Mouse (Mus musculus) thymus, adult 2 months (tissue): ENCODE data around the gene Dnah6. TPM values are rescaled to one million over a fixed set of nuclear protein-coding genes. Genes with fewer than 3 reads are reported as not detected.

Source experiments
- DNase-seq: peaks from one replicate; pipeline ENCODE4 v3.0.0; 2021
- H3K27ac ChIP-seq: fragments of 200-500 bp; 2 replicates; pipeline ENCODE4 v1.5.1; 2012; ENCODE audit warnings: low read length, control low read depth; ENCODE audit not compliant: control insufficient read depth, insufficient read depth
- H3K27me3 ChIP-seq: fragments of 200-500 bp; 2 replicates; pipeline ENCODE4 v1.6.1; 2012; ENCODE audit warnings: mild to moderate bottlenecking, low read length, moderate library complexity, mixed read lengths; ENCODE audit not compliant: control insufficient read depth, insufficient read depth
- H3K36me3 ChIP-seq: fragments of 200-500 bp; 2 replicates; pipeline ENCODE4 v1.6.1; 2012; ENCODE audit warnings: mild to moderate bottlenecking, low read length, moderate library complexity; ENCODE audit not compliant: control insufficient read depth, insufficient read depth
- H3K4me1 ChIP-seq: fragments of 200-500 bp; replicated peaks from 2 replicates; pipeline ENCODE4 v1.6.1; 2012; ENCODE audit warnings: low read length; ENCODE audit not compliant: control insufficient read depth, insufficient read depth
- H3K4me3 ChIP-seq: fragments of 200-500 bp; 2 replicates; pipeline ENCODE4 v1.5.1; 2012; ENCODE audit warnings: mild to moderate bottlenecking, low read length, control low read depth, moderate library complexity; ENCODE audit not compliant: control insufficient read depth, insufficient read depth
- CTCF ChIP-seq: fragments of 200-500 bp; IDR thresholded peaks from 2 replicates; pipeline ENCODE4 v1.5.1; 2012; ENCODE audit warnings: mild to moderate bottlenecking, control low read depth, low read length, moderate library complexity, borderline replicate concordance; ENCODE audit not compliant: control insufficient read depth, poor library complexity, insufficient read depth; ENCODE audit errors: extremely low read depth
- POLR2A ChIP-seq: fragments of 200-500 bp; IDR thresholded peaks from 2 replicates; pipeline ENCODE4 v1.6.1; 2012; ENCODE audit warnings: mild to moderate bottlenecking, low read length, control low read depth, moderate library complexity; ENCODE audit not compliant: control insufficient read depth, poor library complexity, insufficient read depth; ENCODE audit errors: extremely low read depth
- WGBS: fragments of 180-500 bp; shearing (Covaris S2); methylation state at CpG from one replicate; pipeline ENCODE4 v1.1.7; 2018; 5-methylcytosine and 5-hydroxymethylcytosine counted together
- polyA plus RNA-seq: library from polyadenylated mRNA; depleted of rRNA; stranded (reverse); fragments of >200 nt; gene quantifications from 2 replicates; pipeline ENCODE4 v1.2.3, GENCODE M21; 2012

Dnah6 gene
- polyA plus RNA-seq, 1 experiment = 0.11 TPM

DNA sequence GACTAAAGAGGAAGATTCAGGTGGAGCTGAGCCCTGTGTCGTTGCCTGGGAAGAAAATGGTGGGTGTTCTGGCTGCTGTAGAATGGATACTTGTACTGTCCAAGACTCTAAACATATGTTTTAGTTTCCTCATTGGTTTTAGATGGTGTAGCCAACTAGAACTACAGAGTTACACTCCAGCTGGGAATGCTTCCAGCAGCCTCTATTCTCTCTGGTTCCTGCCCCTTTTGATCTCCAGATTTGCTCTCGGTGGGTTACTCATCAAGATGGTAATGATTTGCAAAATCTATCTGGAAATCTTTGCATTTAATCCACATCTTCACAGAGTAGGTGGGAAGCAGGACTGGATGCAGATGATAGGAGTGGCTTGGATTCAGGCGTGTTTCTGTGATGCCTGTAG is 80.6 kb downstream of the Dnah6 start:
- no peak overlapping the region for H3K4me3 ChIP-seq
- WGBS = 95% methylated on average over 3 of the region's 3 CpGs
- no peaks in the 10 kb centered on the region for H3K4me1 ChIP-seq
- no peak for DNase-seq
- no peak overlapping the region for H3K27ac ChIP-seq
- no peaks in the 10 kb centered on the region for H3K27me3 ChIP-seq
- TF ChIP-seq CTCF (no peak), POLR2A (no peak)
- H3K36me3 ChIP-seq = no peaks in the 10 kb centered on the region

DNA sequence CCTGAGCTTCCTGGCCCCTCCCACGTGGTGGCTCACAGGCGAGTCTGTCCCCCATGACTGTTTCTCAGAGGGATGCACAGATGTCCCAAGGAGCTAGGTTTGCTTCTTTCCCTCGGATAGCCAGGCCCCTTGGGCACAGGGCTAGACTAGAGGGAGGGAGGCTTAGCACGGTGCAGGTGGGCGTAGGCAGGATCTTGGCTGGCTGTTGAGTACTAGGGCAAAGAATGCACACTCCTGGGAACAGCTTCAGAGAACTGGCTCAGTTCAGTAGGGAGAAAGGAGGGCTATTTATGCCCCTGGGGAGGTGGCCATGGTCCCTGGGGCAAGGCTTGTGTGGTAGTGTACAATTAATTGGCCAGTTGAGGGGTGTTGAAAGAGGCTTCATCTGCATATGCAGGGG is 88.7 kb downstream of the Dnah6 start:
- no peaks in the 10 kb centered on the region for H3K36me3 ChIP-seq
- H3K4me3 ChIP-seq = no peak overlapping the region
- no peak overlapping the region for H3K27ac ChIP-seq
- H3K4me1 ChIP-seq = no peaks in the 10 kb centered on the region
- H3K27me3 ChIP-seq = no peaks in the 10 kb centered on the region
- no peak for TF ChIP-seq POLR2A
- TF ChIP-seq CTCF = no peak
- 60% methylated on average over 5 of the region's 5 CpGs for WGBS
- no peak for DNase-seq

DNA sequence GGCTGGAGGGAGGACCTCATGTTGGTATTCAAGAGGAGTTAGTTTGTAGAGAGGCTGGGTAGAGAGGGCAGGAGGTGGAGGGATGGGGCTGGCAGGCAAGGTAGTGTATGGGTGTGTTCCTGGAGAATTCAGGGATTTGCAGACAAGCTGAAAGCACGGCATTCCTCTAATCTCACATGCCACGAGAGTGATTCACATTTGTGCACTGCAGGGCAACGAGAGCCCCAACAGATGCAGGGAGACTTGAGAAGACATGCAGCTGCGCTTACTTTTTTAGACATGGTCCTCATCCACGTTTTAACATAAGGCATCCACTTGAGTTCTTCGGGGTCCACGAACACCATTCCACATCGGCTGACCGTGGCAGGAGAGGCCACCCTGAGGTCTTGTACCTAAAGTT is 93.9 kb downstream of the Dnah6 start:
- Histone ChIP-seq H3K36me3 (no peaks in the 10 kb centered on the region), H3K27me3 (no peaks in the 10 kb centered on the region), H3K27ac (no peak overlapping the region), H3K4me3 (no peak overlapping the region), H3K4me1 (no peaks in the 10 kb centered on the region)
- WGBS = 97% methylated on average over 9 of the region's 9 CpGs
- DNase-seq = no peak
- no peak for TF ChIP-seq POLR2A
- TF ChIP-seq CTCF = no peak

DNA sequence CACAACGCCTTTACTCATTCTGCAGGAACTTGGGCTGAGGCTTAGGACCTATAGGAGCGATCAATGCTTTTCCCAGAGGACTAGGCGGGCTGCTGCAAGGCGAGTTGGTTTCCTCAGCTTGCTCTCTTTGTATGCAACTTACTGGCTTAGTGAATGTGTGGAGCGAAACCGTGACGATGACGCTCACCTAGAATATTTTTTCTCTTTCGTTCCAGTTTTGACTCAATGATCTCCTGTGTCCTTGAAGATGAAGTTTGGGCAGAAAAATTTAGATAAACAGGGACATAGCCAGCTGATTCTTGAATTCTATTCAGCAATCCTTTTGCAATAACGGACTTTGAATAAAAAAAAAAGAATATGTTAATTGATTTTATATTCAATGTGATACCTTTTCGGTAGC is 101.1 kb downstream of the Dnah6 start:
- 95% methylated on average over 11 of the region's 11 CpGs for WGBS
- DNase-seq = no peak
- no peaks in the 10 kb centered on the region for H3K36me3 ChIP-seq
- no peaks in the 10 kb centered on the region for H3K4me1 ChIP-seq
- H3K27ac ChIP-seq = no peak overlapping the region
- H3K27me3 ChIP-seq = no peaks in the 10 kb centered on the region
- TF ChIP-seq CTCF (no peak), POLR2A (no peak)
- no peak overlapping the region for H3K4me3 ChIP-seq

DNA sequence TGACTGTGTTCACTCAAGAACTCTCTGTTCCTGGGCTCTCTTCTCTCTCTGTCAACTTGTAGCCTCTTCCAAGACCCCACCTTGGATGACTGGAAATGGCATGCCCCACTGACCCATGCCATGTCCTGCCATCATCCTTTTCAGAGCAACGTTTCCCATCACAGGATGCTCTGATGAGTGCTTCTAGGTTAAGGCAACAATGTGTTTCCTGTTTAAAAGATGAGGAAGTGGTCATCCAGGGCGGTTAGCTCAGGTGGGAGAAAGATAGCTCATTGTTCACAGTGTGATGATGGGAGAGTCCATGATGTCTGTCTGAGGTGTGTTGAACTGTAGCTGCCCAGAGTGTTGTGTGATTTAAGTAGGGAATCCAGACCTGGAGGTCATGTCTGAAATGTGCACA is 107.6 kb downstream of the Dnah6 start:
- no peak overlapping the region for H3K27ac ChIP-seq

DNA sequence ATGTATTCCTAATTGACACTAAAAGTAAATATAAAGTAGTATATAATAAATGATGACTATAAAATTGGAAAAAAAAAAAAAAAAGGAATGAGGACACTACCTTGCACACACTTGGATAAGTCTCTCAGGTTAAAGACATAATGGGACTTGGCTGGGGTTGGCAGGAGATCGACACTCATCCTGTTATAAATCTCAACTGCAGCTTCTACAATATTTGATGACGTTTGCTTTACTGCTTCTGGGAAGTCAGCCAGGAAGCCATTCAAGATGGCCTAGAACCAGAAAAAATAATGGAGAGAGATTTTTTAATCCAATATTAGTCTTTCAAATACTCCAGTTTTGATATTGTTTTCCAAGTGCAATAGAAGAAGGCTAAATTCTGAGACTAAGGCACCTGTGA is 108.1 kb downstream of the Dnah6 start:
- DNase-seq = no peak

More for the DNA sequence above, 107.6 kb downstream of the Dnah6 start:
- Histone ChIP-seq H3K36me3 (no peaks in the 10 kb centered on the region), H3K4me3 (no peak overlapping the region), H3K4me1 (no peaks in the 10 kb centered on the region), H3K27me3 (no peaks in the 10 kb centered on the region)
- WGBS = 7% methylated on average over 2 of the region's 2 CpGs
- no peak for DNase-seq
- TF ChIP-seq POLR2A (no peak), CTCF (no peak)

DNA sequence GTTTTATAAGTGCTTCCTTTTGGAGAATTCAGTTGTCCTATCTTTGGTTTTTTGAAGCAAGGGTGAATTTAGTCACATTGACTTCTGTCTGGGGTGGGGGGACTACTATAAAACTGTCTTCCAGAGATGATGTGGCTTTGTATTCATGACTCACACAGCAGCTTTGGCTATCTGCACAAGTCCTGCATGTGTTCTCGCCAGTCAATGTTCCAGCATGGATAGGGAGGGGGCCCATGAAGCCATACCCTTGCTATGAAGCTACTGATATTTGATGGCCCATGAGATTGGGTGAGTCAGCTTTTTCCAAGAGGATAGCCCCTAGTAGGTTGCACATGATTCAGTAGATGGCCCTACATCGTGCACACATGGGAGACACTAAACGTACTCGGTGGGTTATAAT is 128.3 kb downstream of the Dnah6 start:
- 95% methylated on average over 4 of the region's 4 CpGs for WGBS
- no peak for DNase-seq
- no peak overlapping the region for H3K4me3 ChIP-seq
- no peaks in the 10 kb centered on the region for H3K27me3 ChIP-seq
- no peaks in the 10 kb centered on the region for H3K4me1 ChIP-seq
- H3K27ac ChIP-seq = no peak overlapping the region
- no peak for TF ChIP-seq POLR2A
- no peak for TF ChIP-seq CTCF
- no peaks in the 10 kb centered on the region for H3K36me3 ChIP-seq

More for the DNA sequence above, 108.1 kb downstream of the Dnah6 start:
- Histone ChIP-seq H3K27me3 (no peaks in the 10 kb centered on the region), H3K4me3 (no peak overlapping the region), H3K36me3 (no peaks in the 10 kb centered on the region), H3K4me1 (no peaks in the 10 kb centered on the region), H3K27ac (no peak overlapping the region)
- no peak for TF ChIP-seq CTCF
- no peak for TF ChIP-seq POLR2A
- WGBS = 27% methylated on average over 2 of the region's 2 CpGs
